Mouse (Mus musculus): ENCODE data around the gene Mrps14. TPM values are rescaled to one million over a fixed set of nuclear protein-coding genes. Genes with fewer than 3 reads are reported as not detected.

Gene Mrps14
- polyA plus RNA-seq, 1 experiment from 2014 or later, result 178 TPM

GRCm38 (mm10) chr1:160205486-160205885, 10.5 kb downstream of the Mrps14 start:
- Histone ChIP-seq H3K4me1 (peaks cover 9% of the 10 kb centered on the region), H3K27me3 (no peaks in the 10 kb centered on the region), H3K27ac (replicated peaks) (no peak overlapping the region), H3K9me3 (no peaks in the 10 kb centered on the region), H3K9ac (replicated peaks) (no peak overlapping the region), H3K36me3 (peaks cover 62% of the 10 kb centered on the region), H3K4me3 (no peak overlapping the region), H3K4me2 (replicated peaks) (no peak overlapping the region)
- no peak for ATAC-seq (replicated peaks)

GRCm38 (mm10) chr1:160209844-160210243, 14.8 kb downstream of the Mrps14 start:
- Histone ChIP-seq H3K9me3 (no peaks in the 10 kb centered on the region), H3K9ac (replicated peaks) (no peak overlapping the region), H3K4me1 (peaks cover 30% of the 10 kb centered on the region), H3K4me2 (replicated peaks) (peak overlapping the region; percentile 26; the same call in 1 of the 2 replicates), H3K36me3 (peaks cover 31% of the 10 kb centered on the region), H3K27ac (replicated peaks) (no peak overlapping the region), H3K4me3 (no peak overlapping the region), H3K27me3 (no peaks in the 10 kb centered on the region)
- WGBS, result 17% methylated on average over 2 of the region's 2 CpGs
- no peak for ATAC-seq (replicated peaks)

GRCm38 (mm10) chr1:160210566-160210965, 15.6 kb downstream of the Mrps14 start:
- 48% methylated on average over 3 of the region's 3 CpGs for WGBS
- H3K9me3 ChIP-seq, result no peaks in the 10 kb centered on the region
- peaks cover 30% of the 10 kb centered on the region for H3K4me1 ChIP-seq
- H3K27ac ChIP-seq (replicated peaks), result no peak overlapping the region
- no peaks in the 10 kb centered on the region for H3K27me3 ChIP-seq
- H3K9ac ChIP-seq (replicated peaks), result no peak overlapping the region
- peak overlapping the region; percentile 49 for H3K4me2 ChIP-seq (replicated peaks)
- no peak for ATAC-seq (replicated peaks)
- peak overlapping the region; percentile 74 for H3K4me3 ChIP-seq
- peaks cover 25% of the 10 kb centered on the region for H3K36me3 ChIP-seq

GRCm38 (mm10) chr1:160211597-160212122, 16.6 kb downstream of the Mrps14 start:
- WGBS, result 2% methylated on average over 8 of the region's 8 CpGs
- peak overlapping the region; percentile 49 for H3K4me2 ChIP-seq (replicated peaks)
- H3K4me3 ChIP-seq, result peak overlapping the region; percentile 74
- H3K27ac ChIP-seq (replicated peaks), result peak overlapping the region; percentile 99
- peaks cover 30% of the 10 kb centered on the region for H3K4me1 ChIP-seq
- no peak for ATAC-seq (replicated peaks)
- H3K27me3 ChIP-seq, result no peaks in the 10 kb centered on the region
- peaks cover 14% of the 10 kb centered on the region for H3K36me3 ChIP-seq
- H3K9me3 ChIP-seq, result no peaks in the 10 kb centered on the region
- peak overlapping the region; percentile 85 for H3K9ac ChIP-seq (replicated peaks)

- Histone ChIP-seq H3K4me1 (peaks cover 30% of the 10 kb centered on the region), H3K36me3 (peaks cover 8% of the 10 kb centered on the region), H3K9ac (replicated peaks) (peak overlapping the region; percentile 85), H3K27me3 (no peaks in the 10 kb centered on the region), H3K9me3 (no peaks in the 10 kb centered on the region), H3K4me3 (peak overlapping the region; percentile 74), H3K4me2 (replicated peaks) (peak overlapping the region; percentile 49), H3K27ac (replicated peaks) (peak overlapping the region; percentile 99)
- WGBS, result under 1% methylated on average over 43 of the region's 45 CpGs
- peak; percentile 2 for ATAC-seq (replicated peaks)
These were observed 17.2 kb downstream of the Mrps14 start for GRCm38 (mm10) chr1:160212123-160212691.

- H3K4me3 ChIP-seq, result peak within 1 kb of the TSS; percentile 74
- H3K27ac ChIP-seq (replicated peaks), result peak within 1 kb of the TSS; percentile 99
- under 1% methylated on average over 76 of the region's 76 CpGs for WGBS
- H3K27me3 ChIP-seq, result no peaks in the 10 kb centered on the region
- H3K36me3 ChIP-seq, result peaks cover under 1% of the 10 kb centered on the region; the same call in 1 of the 2 replicates
- ATAC-seq (replicated peaks), result peak; percentile 98
- H3K9ac ChIP-seq (replicated peaks), result peak within 1 kb of the TSS; percentile 85
- peaks cover 30% of the 10 kb centered on the region for H3K4me1 ChIP-seq
- H3K9me3 ChIP-seq, result no peaks in the 10 kb centered on the region
- H3K4me2 ChIP-seq (replicated peaks), result peak within 1 kb of the TSS; percentile 64
These were observed 18.0 kb downstream of the Mrps14 start, which contains the start of gene Cacybp for GRCm38 (mm10) chr1:160212703-160213669. Cacybp (minus strand) TSS chr1:160212875.

GRCm38 (mm10) chr1:160214171-160214570, 19.2 kb downstream of the Mrps14 start:
- no peak for ATAC-seq (replicated peaks)
- 94% methylated on average over 7 of the region's 7 CpGs for WGBS
- H3K27ac ChIP-seq (replicated peaks), result peak overlapping the region; percentile 99
- H3K36me3 ChIP-seq, result no peaks in the 10 kb centered on the region
- 0 out of 2 replicates have a peak overlapping the region, but pooled peaks have one; percentile 64 for H3K4me2 ChIP-seq (replicated peaks)
- peaks cover 30% of the 10 kb centered on the region for H3K4me1 ChIP-seq
- H3K4me3 ChIP-seq, result no peak overlapping the region
- no peak overlapping the region for H3K9ac ChIP-seq (replicated peaks)
- H3K9me3 ChIP-seq, result no peaks in the 10 kb centered on the region
- no peaks in the 10 kb centered on the region for H3K27me3 ChIP-seq

GRCm38 (mm10) chr1:160217898-160218297, 22.9 kb downstream of the Mrps14 start:
- Histone ChIP-seq H3K36me3 (no peaks in the 10 kb centered on the region), H3K4me2 (replicated peaks) (no peak overlapping the region), H3K9me3 (no peaks in the 10 kb centered on the region), H3K27ac (replicated peaks) (no peak overlapping the region), H3K4me3 (no peak overlapping the region), H3K4me1 (peaks cover 9% of the 10 kb centered on the region), H3K27me3 (no peaks in the 10 kb centered on the region), H3K9ac (replicated peaks) (no peak overlapping the region)
- ATAC-seq (replicated peaks), result no peak
- 90% methylated on average over 3 of the region's 3 CpGs for WGBS

- no peak overlapping the region for H3K4me2 ChIP-seq (replicated peaks)
- H3K27me3 ChIP-seq, result no peaks in the 10 kb centered on the region
- H3K4me1 ChIP-seq, result no peaks in the 10 kb centered on the region
- H3K9ac ChIP-seq (replicated peaks), result no peak overlapping the region
- H3K36me3 ChIP-seq, result no peaks in the 10 kb centered on the region; the same call in 1 of the 2 replicates
- no peak overlapping the region for H3K4me3 ChIP-seq
- no peak for ATAC-seq (replicated peaks)
- no peaks in the 10 kb centered on the region for H3K9me3 ChIP-seq
- no peak overlapping the region for H3K27ac ChIP-seq (replicated peaks)
- WGBS, result 81% methylated on average over 2 of the region's 2 CpGs
These were observed 29.1 kb downstream of the Mrps14 start for GRCm38 (mm10) chr1:160224093-160224492.

GRCm38 (mm10) chr1:160227196-160227595, 32.2 kb downstream of the Mrps14 start:
- H3K4me2 ChIP-seq (replicated peaks), result no peak overlapping the region
- no peak overlapping the region for H3K27ac ChIP-seq (replicated peaks)
- ATAC-seq (replicated peaks), result no peak
- H3K4me1 ChIP-seq, result peaks cover 6% of the 10 kb centered on the region
- H3K9me3 ChIP-seq, result no peaks in the 10 kb centered on the region
- WGBS, result 93% methylated on average over 4 of the region's 4 CpGs
- H3K4me3 ChIP-seq, result no peak overlapping the region
- H3K36me3 ChIP-seq, result no peaks in the 10 kb centered on the region; the same call in 1 of the 2 replicates
- no peak overlapping the region for H3K9ac ChIP-seq (replicated peaks)
- H3K27me3 ChIP-seq, result no peaks in the 10 kb centered on the region

- Histone ChIP-seq H3K27me3 (no peaks in the 10 kb centered on the region), H3K4me3 (no peak overlapping the region), H3K36me3 (no peaks in the 10 kb centered on the region; the same call in 1 of the 2 replicates), H3K9ac (replicated peaks) (no peak overlapping the region), H3K9me3 (no peaks in the 10 kb centered on the region), H3K4me2 (replicated peaks) (no peak overlapping the region), H3K4me1 (peaks cover 6% of the 10 kb centered on the region), H3K27ac (replicated peaks) (no peak overlapping the region)
- no peak for ATAC-seq (replicated peaks)
These were observed 32.8 kb downstream of the Mrps14 start for GRCm38 (mm10) chr1:160227850-160228249.

- Histone ChIP-seq H3K9ac (replicated peaks) (no peak overlapping the region), H3K4me3 (no peak overlapping the region), H3K36me3 (no peaks in the 10 kb centered on the region), H3K4me2 (replicated peaks) (no peak overlapping the region), H3K27ac (replicated peaks) (no peak overlapping the region), H3K4me1 (peaks cover 6% of the 10 kb centered on the region), H3K27me3 (no peaks in the 10 kb centered on the region), H3K9me3 (no peaks in the 10 kb centered on the region)
- WGBS, result 49% methylated on average over 4 of the region's 4 CpGs
- no peak for ATAC-seq (replicated peaks)
These were observed 36.0 kb downstream of the Mrps14 start for GRCm38 (mm10) chr1:160231013-160231412.
